Mouse (Mus musculus) myocyte (in vitro differentiated cells): ENCODE measurements at regions not wholly inside any gene's neighbourhood (a gene's known extent, or its start where the extent isn't known, plus 50 kb on each side); places are given as distances from the start of the nearest gene placed in this dataset.

Experiments used
- H3K27me3 ChIP-seq: one replicate; pipeline ENCODE4 v1.6.1; 2011; ENCODE audit not compliant: control insufficient read depth, insufficient read depth, insufficient read length
- H3K36me3 ChIP-seq: one replicate; pipeline ENCODE4 v1.6.1; 2011; ENCODE audit not compliant: control insufficient read depth, insufficient read depth
- H3K4me2 ChIP-seq: one replicate; pipeline ENCODE4 v1.6.1; 2011; ENCODE audit warnings: low read depth, control low read depth
- H3K4me3 ChIP-seq: one replicate; pipeline ENCODE4 v1.5.1; 2011; ENCODE audit warnings: mild to moderate bottlenecking, control low read depth, moderate library complexity
- H3K79me2 ChIP-seq: one replicate; pipeline ENCODE4 v1.6.1; 2011; ENCODE audit not compliant: control insufficient read depth, insufficient read depth
- H3ac ChIP-seq: one replicate; pipeline ENCODE4 v1.6.1; 2011; ENCODE audit not compliant: control insufficient read depth, insufficient read length
- CEBPB ChIP-seq: IDR thresholded peaks from 2 replicates; pipeline ENCODE4 v1.6.1; 2011; ENCODE audit warnings: mild to moderate bottlenecking, moderate library complexity; ENCODE audit not compliant: poor library complexity, insufficient read depth, severe bottlenecking
- E2F4 ChIP-seq: IDR thresholded peaks from one replicate; pipeline ENCODE4 v1.6.1; 2011; ENCODE audit warnings: mild to moderate bottlenecking, control low read depth, moderate library complexity; ENCODE audit not compliant: insufficient read depth
- MAX ChIP-seq: IDR thresholded peaks from one replicate; pipeline ENCODE4 v1.6.1; 2011; ENCODE audit warnings: low read depth, mild to moderate bottlenecking, control low read depth
- MYOD1 ChIP-seq, 3 experiments: IDR thresholded peaks; one replicate each; pipeline ENCODE4 v1.6.1; 2011; ENCODE audit warnings: control low read depth in 2 of 3, low read depth in 2 of 3, mild to moderate bottlenecking in 2 of 3, moderate library complexity in 1 of 3; ENCODE audit not compliant: insufficient read length in 2 of 3, control insufficient read depth in 1 of 3
- MYOG ChIP-seq, 3 experiments: IDR thresholded peaks; one replicate each; pipeline ENCODE4 v1.6.1; 2011; ENCODE audit warnings: control low read depth in 2 of 3, low read depth in 2 of 3, mild to moderate bottlenecking in 2 of 3; ENCODE audit not compliant: insufficient read length in 2 of 3, control insufficient read depth in 1 of 3, insufficient read depth in 1 of 3
- POLR2A ChIP-seq: IDR thresholded peaks from one replicate; pipeline ENCODE4 v1.6.1; 2011; ENCODE audit warnings: low read depth, mild to moderate bottlenecking, control low read depth, moderate library complexity; ENCODE audit not compliant: insufficient read length
- POLR2AphosphoS2 ChIP-seq: IDR thresholded peaks from one replicate; pipeline ENCODE4 v1.6.1; 2011; ENCODE audit warnings: low read depth, control low read depth; ENCODE audit not compliant: insufficient read length
- REST ChIP-seq: IDR thresholded peaks from one replicate; pipeline ENCODE4 v1.6.1; 2011; ENCODE audit warnings: mild to moderate bottlenecking, control low read depth, moderate library complexity; ENCODE audit not compliant: insufficient read depth, insufficient read length
- SRF ChIP-seq: IDR thresholded peaks from one replicate; pipeline ENCODE4 v1.6.1; 2011; ENCODE audit warnings: low read depth; ENCODE audit not compliant: control insufficient read depth, insufficient read length
- TCF12 ChIP-seq: IDR thresholded peaks from one replicate; pipeline ENCODE4 v1.6.1; 2011; ENCODE audit warnings: mild to moderate bottlenecking, control low read depth; ENCODE audit not compliant: poor library complexity, insufficient read depth, severe bottlenecking
- TCF3 ChIP-seq: IDR thresholded peaks from one replicate; pipeline ENCODE4 v1.6.1; 2011; ENCODE audit warnings: low read depth, control low read depth; ENCODE audit not compliant: insufficient read length
- USF1 ChIP-seq: IDR thresholded peaks from one replicate; pipeline ENCODE4 v1.6.1; 2011; ENCODE audit warnings: low read depth, mild to moderate bottlenecking, control low read depth, moderate library complexity

DNA sequence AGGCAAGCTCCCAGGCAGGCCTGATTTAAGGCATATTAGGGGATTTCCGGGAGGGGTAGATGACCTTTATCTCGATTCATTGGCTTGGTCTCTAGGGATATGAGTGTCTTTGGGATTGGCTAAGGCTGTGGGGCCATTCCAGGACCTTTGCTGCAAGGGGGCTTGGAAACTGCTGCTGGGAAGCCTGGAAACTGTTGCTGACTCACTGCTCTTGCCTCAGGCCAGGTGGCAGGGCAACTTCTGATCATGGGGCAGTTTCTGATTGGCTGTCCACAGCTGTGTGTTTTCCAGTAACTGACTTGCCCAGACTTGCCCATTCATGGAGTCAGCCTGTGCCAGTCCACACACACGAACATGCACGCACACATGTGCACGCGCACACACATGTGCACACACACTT, 349.8 kb upstream of the 4930452B06Rik start:
- Histone ChIP-seq H3K4me2 (no peak overlapping the region), H3K36me3 (no peaks in the 10 kb centered on the region), H3ac (no peak overlapping the region), H3K27me3 (no peaks in the 10 kb centered on the region), H3K4me3 (no peak overlapping the region), H3K79me2 (no peaks in the 10 kb centered on the region)
- TF ChIP-seq CEBPB (no peak), POLR2AphosphoS2 (no peak), POLR2A (no peak), MAX (no peak), TCF3 (no peak), TCF12 (no peak), SRF (no peak), MYOD1 (IDR thresholded peaks at IDR 0.05; ENCODE audit: control insufficient read depth in 1 of 3, insufficient read length in 2 of 3, low read depth in 2 of 3) (no peak), REST (no peak), MYOG (IDR thresholded peaks at IDR 0.05; ENCODE audit: control insufficient read depth in 1 of 3, insufficient read depth in 1 of 3, insufficient read length in 2 of 3, low read depth in 2 of 3) (no peak)

DNA sequence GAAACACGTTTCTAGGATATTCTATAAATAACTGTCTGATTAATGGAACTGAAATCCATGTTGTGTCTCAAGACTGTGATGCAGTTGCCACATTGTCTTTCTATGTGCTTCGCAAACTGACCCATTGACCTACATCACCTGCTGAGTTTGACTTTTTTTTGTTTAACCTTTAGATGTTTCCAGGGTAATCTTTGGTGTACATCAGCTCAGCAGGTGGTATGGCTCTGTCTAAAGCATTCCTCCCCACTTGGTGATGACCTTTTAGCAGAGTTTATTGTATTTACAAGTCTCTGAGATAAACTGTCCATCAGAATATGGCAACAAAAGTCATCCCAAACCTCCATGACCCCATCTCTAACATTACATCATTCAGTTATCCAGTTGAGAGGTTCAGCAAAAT, 337.0 kb upstream of the 4930452B06Rik start:
- TF ChIP-seq TCF3 (no peak), TCF12 (no peak), USF1 (no peak), POLR2A (no peak), E2F4 (no peak), CEBPB (no peak), SRF (no peak), MYOD1 (IDR thresholded peaks at IDR 0.05; ENCODE audit: control insufficient read depth in 1 of 3, insufficient read length in 2 of 3, low read depth in 2 of 3) (no peak), MAX (no peak), POLR2AphosphoS2 (no peak), MYOG (IDR thresholded peaks at IDR 0.05; ENCODE audit: control insufficient read depth in 1 of 3, insufficient read depth in 1 of 3, insufficient read length in 2 of 3, low read depth in 2 of 3) (no peak), REST (no peak)
- H3ac ChIP-seq, result no peak overlapping the region

DNA sequence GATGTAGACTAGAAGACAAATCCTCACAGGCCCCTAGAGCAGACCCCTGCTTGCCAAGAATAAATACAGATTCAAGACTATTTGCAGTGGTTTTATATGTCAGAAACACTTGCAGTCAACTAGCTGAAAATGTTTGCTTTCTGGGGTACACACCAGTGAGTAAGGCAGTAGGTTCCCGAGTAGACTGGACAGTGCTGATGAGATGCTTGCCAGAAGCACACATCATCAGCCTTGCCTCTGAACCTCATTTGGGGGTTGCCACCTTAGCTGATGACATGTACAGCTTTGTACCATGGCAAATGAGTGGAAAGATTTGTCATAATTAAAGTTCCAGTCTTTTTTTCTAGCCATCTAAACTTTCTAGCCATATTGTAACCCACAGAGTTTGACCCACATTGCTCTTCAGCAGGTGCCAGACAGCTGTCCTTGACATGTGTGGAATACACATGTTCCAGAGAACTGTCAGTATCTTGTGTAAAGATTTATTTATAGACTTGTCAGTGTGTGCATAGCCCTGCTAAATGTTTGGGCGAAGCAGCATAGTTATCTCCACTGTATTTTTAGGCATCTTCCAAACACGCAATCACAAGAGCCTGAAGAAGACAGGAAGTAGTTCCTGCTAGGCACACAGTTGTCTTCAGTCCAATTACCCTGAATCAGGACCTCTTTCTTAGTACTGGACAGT, 334.5 kb upstream of the 4930452B06Rik start:
- no peaks in the 10 kb centered on the region for H3K79me2 ChIP-seq
- no peak overlapping the region for H3K4me3 ChIP-seq
- H3K36me3 ChIP-seq, result no peaks in the 10 kb centered on the region
- no peak for TF ChIP-seq REST
- no peak overlapping the region for H3K4me2 ChIP-seq
- no peak overlapping the region for H3ac ChIP-seq
- no peaks in the 10 kb centered on the region for H3K27me3 ChIP-seq

More for the DNA sequence above, 337.0 kb upstream of the 4930452B06Rik start:
- no peaks in the 10 kb centered on the region for H3K79me2 ChIP-seq
- H3K36me3 ChIP-seq, result no peaks in the 10 kb centered on the region
- no peak overlapping the region for H3K4me2 ChIP-seq
- H3K27me3 ChIP-seq, result no peaks in the 10 kb centered on the region
- no peak overlapping the region for H3K4me3 ChIP-seq

DNA sequence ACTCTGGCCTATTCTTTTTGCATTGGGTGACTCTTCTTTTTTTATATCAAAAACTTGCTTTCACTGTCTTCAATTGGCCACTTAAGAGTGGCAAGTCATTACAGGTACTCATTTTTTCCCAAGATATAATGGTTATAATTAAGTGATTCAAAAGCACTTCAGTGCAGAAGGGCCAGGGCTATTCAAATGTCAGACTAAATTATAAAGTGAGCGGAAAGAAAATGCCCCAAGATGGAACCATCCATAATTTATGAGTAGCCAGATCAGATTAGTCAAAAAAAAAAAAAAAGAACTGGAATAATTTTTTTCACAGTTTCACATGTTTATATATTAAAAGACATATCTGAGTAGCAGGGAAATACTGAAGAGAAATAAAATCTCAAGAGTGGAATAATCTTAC, 333.8 kb upstream of the 4930452B06Rik start:
- Histone ChIP-seq H3K79me2 (no peaks in the 10 kb centered on the region), H3K27me3 (no peaks in the 10 kb centered on the region), H3K4me2 (no peak overlapping the region), H3ac (no peak overlapping the region), H3K4me3 (no peak overlapping the region), H3K36me3 (no peaks in the 10 kb centered on the region)
- TF ChIP-seq E2F4, result no peak
- no peak for TF ChIP-seq MYOD1 (IDR thresholded peaks at IDR 0.05; ENCODE audit: control insufficient read depth in 1 of 3, insufficient read length in 2 of 3, low read depth in 2 of 3)
- no peak for TF ChIP-seq TCF3
- TF ChIP-seq POLR2AphosphoS2, result no peak
- no peak for TF ChIP-seq TCF12
- TF ChIP-seq CEBPB, result no peak
- no peak for TF ChIP-seq POLR2A
- TF ChIP-seq REST, result no peak
- no peak for TF ChIP-seq USF1
- TF ChIP-seq MAX, result no peak
- TF ChIP-seq SRF, result no peak
- TF ChIP-seq MYOG (IDR thresholded peaks at IDR 0.05; ENCODE audit: control insufficient read depth in 1 of 3, insufficient read depth in 1 of 3, insufficient read length in 2 of 3, low read depth in 2 of 3), result no peak

DNA sequence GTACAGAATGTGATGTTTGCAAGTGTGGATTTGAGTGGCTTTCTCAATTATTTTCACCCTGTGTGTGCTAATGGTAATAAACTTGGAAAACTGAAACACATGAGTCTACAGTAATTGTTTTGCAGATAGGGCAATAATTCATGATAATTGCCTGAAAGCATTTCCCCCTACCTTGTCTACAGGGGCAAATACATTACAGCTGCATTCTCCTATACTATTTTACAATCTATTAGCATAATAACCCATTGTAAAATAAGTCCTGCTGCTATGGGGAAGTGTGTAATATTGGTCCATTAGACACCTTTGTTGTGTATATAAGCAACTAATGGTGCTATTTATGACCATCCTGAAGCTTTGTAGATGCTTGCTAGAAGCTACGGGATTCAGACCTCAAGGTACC, 327.4 kb upstream of the 4930452B06Rik start:
- no peaks in the 10 kb centered on the region for H3K79me2 ChIP-seq
- no peak overlapping the region for H3ac ChIP-seq
- H3K4me2 ChIP-seq, result no peak overlapping the region
- H3K36me3 ChIP-seq, result no peaks in the 10 kb centered on the region
- TF ChIP-seq SRF (no peak), MYOG (IDR thresholded peaks at IDR 0.05; ENCODE audit: control insufficient read depth in 1 of 3, insufficient read depth in 1 of 3, insufficient read length in 2 of 3, low read depth in 2 of 3) (no peak), REST (no peak), E2F4 (no peak), MYOD1 (IDR thresholded peaks at IDR 0.05; ENCODE audit: control insufficient read depth in 1 of 3, insufficient read length in 2 of 3, low read depth in 2 of 3) (no peak), CEBPB (no peak), USF1 (no peak), POLR2A (no peak), TCF12 (no peak)
- no peaks in the 10 kb centered on the region for H3K27me3 ChIP-seq
- no peak overlapping the region for H3K4me3 ChIP-seq
